Mouse (Mus musculus) adrenal gland, postnatal 14 days (tissue): ENCODE results near the gene Mst1. TPM values are rescaled to one million over a fixed set of nuclear protein-coding genes. Genes with fewer than 3 reads are reported as not detected.

Experiments
- DNase-seq: peaks from one replicate; pipeline ENCODE4 v3.0.0; 2021; ENCODE audit warnings: mixed read lengths
- total RNA-seq: library from RNA; stranded (reverse); gene quantifications from 2 replicates; pipeline ENCODE4 v1.2.3, GENCODE M21; 2021

Mst1 gene
- total RNA-seq, 1 experiment from 2014 or later = 20.2 TPM

DNA sequence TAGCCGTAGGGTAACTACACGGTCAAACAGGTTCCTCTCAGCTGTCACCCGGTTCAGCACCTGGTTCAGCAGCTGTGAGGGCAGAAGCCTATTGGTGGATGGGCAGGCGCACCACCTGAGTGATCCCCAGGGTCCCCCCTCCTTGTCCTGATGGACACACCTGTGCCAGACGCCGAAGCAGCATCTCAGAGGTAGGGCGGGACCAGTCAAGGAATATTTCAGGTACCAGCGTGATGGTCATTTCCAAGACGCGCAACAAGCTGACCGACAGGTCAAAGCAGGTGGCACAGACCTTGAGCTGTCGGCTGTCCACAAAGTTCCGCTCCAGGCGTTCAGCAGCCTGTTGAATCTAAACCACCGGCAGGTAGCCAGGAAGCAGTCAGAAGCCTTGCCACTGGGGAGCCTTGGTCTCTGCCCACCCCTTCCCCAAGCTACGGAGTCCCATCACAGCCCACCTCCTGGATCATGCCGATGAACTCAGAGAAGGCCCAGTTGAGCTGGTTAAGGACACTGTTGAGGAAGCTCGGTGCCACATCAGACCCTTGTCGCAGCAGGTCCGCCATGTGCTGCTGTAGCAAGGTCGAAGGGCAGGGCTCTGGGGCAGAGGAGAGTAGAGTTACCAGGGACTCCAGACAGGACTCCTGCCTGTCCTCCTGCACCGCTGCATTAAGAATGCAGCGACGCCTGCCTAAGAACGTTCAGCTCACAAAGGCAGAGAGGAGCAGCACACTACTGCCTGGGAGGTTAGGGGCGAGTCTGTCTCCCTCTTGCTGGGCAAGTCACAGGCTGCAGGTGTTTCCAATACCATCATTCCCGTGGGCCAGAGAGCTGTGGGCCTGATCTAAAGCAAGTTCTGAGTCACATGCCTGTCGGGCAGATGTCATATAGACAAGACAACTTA lies 23.6 kb upstream of the Mst1 start:
- DNase-seq = peak; percentile 29

DNA sequence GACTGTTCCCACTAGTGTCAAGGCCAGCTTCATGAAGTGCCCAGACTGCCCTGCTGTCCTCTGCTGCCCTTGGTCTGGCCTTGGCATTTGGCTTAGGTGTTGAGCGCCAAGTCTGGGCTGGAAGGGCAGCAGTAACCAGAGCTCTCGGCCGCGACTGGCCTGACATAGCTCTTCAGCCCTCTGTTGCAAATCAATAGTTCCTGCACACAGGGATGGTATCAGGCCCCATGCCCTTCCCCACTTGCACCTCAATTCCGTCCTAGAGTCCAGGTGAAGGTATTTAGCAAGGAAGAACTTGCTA lies 23.0 kb upstream of the Mst1 start:
- DNase-seq = peak; percentile 75

- peak; percentile 9 for DNase-seq
Observed at GRCm38 (mm10) chr9:108058291-108058690, 21.9 kb upstream of the Mst1 start.

DNA sequence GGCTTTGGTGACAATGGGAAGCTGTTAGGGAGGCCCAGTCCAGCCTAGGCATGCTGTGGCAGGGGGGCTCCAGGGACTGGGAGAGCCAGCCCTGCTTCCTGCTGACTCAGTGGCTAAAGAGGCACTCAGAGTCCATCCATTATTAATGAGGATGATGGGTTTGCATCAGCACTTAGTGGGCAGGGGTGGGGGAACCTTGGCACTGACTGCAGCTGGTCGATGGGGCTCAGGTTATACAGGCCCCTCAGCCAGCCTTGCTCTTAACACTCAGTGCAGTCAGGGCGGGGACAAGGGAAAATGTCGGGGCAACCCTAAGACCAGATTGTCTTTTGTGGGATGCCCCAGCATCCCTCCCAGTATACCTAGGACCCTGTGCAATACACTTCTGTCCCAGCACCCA lies 18.1 kb upstream of the Mst1 start:
- DNase-seq = no peak

DNA sequence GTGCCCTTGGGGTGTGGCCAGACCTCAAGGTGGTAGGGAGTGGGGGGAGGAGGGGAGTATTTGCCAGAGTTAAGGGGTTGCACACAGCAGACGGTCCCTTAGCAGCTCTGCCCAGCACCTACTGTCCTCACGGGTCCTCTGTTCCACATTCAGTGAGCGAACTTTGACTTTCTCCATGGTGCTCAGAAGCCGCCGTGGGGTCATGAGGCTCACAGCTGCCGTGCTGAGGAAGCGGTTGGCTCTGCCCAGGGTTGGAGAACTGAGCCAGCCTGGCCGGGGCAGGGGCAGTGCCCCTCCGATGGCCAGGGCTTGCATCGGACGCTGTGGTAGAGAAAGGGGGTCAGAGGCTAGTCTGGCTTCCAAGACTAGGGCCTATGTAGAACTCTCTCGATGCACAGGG lies 16.9 kb upstream of the Mst1 start:
- no peak for DNase-seq

DNA sequence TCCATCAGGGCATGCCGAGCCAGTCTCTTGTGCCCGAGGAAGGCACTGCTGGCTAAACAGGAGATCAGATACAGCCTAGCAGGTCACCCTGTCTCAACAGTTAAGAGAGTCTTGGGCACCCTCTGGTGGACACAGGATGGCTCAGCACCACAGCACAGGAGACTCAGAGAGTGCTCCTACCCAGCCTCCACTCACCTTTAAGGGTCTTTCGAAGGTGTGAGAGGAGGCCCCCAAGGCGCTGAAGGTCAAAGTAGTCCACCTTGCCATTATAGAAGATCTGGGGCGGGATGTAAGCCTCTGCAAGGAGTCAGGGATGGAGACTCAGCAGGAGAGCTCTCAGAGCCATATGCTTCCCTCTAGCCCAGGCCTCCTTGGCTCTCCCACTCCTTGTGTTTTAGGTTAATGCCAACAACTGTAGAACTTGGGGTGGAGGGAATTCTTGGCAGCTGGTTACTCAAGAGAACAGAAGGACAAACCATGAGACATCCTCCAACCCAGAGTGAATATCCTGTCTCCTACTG lies 14.7 kb upstream of the Mst1 start:
- DNase-seq = peak; percentile 82

DNA sequence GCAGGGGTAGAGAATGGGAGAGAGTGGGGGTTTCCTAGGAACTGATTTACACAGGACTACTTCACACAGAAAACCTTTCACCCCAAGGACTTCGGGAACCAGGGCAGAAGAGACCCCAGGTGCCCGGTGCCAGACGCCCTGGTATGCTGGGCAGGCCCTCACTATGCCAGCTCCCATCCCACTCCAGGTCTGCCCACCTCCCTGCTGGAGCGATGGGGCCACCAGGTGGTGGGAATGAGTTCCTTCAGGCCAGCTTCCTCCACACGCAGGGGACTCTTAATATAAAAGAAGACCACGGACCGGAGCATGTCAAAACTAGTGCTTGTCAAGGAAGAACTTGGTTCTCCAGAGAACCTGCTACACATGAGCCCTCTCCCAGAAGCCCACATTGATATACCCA lies 13.0 kb upstream of the Mst1 start:
- no peak for DNase-seq

- peak; percentile 89 for DNase-seq
Observed at GRCm38 (mm10) chr9:108067900-108068299, 12.3 kb upstream of the Mst1 start.

GRCm38 (mm10) chr9:108069007-108069406 lies 11.2 kb upstream of the Mst1 start:
- DNase-seq = no peak

DNA sequence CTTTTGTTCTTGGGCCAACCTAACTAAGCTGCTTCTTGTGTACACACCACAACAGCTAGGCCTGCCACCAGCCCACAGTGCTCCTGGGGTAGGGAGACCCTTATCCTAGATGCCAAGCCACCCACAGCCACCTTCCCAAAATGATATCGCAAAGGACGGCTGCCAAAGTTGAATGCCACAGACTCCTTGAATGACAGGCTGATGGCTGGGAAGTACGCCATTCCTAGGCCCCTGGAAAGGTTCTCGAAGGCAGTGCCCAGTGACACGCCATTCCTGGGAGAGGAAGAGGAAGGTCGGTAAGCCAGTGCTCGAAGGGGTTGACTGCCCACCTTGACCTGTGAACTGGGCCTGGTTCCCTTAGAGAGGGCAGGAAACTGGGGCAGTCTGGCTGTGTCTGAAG lies 10.7 kb upstream of the Mst1 start:
- DNase-seq = no peak

DNA sequence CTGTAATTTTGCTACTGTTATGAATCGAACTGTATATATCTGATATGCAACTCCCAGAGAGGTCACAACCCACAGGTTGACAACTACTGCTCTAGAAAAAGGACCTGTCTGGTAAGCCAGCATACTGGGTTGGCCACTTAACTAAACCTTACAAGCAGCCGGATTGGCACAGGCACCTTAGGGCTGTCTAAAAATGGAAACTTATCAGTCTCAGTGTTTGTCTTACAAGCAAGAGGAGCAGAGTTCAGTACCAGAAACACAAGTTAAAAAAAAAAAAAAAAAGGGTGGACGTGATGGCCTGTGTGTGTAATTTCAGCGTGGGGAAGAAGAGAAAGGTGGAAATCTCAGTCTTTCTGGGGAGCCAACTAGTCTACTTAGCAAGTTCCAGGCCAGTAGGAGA lies 8.4 kb upstream of the Mst1 start:
- DNase-seq = no peak

DNA sequence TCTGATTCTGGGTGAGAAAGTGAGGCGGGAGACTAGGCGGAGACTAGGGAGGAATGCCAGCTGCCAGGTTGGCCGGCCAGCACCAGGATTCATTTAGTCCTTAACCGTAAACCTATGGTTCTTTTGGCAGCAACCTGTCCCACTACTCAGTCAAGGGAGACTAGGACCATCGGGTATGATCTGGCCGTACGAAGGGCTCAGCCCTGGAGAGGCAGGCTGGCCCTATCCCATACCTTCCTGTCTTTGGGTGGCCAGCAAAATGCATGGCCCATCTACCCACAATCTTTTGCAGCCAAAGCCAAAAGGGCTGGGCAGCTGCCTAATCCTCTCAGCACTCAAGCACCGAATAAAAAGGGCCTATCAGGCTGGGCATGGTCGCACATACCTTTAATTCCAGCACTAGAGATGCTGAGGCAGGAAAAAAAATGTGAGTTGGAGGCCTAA lies 7.7 kb upstream of the Mst1 start:
- no peak for DNase-seq

DNA sequence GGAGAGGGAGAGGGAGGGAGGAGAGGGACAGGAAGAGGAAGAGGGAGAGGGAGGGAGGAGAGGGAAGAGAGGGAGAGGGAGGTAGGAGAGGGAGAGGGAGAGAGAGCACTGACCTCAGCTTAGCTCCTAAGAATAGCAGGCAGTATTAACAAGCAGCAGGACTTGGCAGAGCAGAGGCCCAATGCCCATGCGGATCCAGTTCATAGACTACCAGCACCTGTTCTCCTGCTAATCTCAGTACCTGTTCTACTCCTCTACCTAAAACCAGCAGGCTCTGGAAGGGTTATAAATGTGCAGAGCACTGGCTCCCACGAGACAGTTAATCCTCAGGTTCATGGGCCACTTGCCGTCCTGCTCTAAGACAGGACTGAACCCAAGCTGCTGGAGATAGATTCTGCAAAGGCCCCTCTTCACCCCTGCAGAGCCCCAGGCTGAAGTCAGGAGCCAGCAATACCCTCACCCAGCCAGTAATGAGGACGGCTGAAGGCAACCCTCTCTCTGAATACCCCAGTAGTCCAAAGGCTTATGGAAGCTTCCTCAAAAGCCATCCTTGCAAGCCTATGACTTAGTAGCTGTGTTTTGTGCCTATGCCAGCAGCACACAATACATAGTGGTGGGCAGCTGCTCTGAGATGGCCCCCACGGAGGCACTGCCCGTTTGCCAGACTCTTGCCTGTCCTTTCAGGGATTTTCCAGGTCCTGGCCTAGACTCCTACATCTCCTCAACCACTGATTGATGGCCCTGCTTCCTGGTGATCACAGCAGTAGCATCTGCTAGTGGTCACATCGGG lies 6.9 kb upstream of the Mst1 start:
- DNase-seq = no peak

- no peak for DNase-seq
Observed at GRCm38 (mm10) chr9:108082549-108082948, 2.3 kb downstream of the Mst1 start.

DNA sequence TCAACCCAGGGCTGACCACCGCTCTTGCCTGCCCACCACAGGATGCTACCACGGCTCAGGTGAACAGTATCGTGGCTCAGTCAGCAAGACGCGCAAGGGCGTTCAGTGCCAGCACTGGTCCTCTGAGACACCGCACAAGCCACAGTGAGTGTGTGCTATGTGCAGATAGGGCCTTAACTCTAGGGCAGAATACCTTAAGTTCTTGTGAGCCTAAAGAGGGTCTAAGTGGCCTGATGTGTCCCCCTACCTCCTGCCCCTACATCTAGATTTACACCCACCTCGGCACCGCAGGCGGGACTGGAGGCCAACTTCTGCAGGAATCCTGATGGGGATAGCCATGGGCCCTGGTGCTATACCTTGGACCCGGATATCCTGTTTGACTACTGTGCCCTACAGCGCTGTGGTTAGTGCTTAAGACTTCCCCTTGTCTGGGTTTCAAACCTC lies 2.8 kb downstream of the Mst1 start, which contains the start of gene Rnf123:
Rnf123 (minus strand) TSS at position 359 of the 444 bp plus-strand sequence.
- DNase-seq = no peak

GRCm38 (mm10) chr9:108083561-108083960 lies 3.3 kb downstream of the Mst1 start:
- DNase-seq = no peak

DNA sequence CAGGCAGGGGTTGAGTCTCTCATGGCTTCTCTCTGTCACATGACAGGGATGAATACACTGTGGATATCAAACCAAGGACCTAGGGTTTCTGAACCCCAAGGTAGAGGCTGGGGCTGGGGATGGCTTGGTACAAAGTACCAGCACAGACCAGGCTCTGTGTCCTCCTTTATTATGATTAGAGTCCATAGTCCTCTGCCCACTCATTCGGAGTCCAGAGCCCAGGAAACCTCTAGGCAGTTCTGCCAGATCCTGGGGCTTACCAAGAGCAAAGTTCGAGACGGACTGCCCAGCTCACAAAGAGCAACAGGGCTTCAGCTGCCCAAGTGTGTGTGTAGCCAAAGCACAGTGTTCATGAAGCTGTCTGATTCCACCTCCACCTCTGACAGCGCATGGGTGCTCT lies 5.0 kb downstream of the Mst1 start:
- DNase-seq = no peak

- no peak for DNase-seq
Observed at GRCm38 (mm10) chr9:108090611-108091120, 10.4 kb downstream of the Mst1 start.

- DNase-seq = no peak
Observed at GRCm38 (mm10) chr9:108093586-108093985, 13.3 kb downstream of the Mst1 start.

GRCm38 (mm10) chr9:108094184-108094941 lies 14.1 kb downstream of the Mst1 start, which contains the start of gene Apeh:
Gene Apeh, minus strand, starts transcription at chr9:108094606.
- DNase-seq = peak; percentile 98

DNA sequence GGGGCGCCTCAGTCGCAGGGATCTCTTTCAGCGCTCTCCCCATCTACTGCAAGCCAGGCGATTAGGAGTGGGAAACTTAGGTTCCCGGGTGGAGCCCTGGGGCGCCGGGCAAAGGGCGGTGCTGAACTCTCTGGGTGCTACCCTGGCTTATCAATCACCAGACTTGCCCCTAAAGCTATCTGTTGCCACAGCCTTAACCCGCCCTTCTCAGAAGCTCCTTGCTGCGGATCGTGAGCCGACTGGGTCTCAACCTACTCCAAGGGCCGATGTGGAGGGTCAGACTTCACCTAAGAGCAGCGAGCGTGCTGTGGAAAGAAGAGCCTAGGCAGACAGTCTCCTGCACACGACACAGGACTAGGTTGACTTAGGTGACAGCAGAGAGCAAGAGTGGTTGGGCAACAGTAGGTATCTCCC lies 14.8 kb downstream of the Mst1 start:
- no peak for DNase-seq

DNA sequence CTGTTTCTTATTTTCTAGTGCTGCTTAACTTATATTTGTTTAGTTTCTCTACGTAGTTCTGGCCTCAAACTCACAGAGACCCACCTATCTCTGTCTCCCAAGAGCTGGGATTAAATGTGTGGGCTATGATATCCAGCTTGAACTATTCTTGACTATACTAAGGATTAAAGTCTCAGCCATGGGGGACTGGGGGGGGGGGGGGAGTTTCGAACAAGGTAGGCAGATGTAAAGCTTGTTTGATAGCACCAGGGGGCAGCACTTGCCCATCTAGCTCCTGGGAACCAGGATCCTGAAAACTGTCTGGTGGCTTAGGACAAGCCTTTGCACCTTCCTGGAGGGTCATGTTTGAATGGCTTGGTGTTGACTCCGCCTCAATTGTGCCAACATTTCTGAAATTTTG lies 15.3 kb downstream of the Mst1 start:
- peak; percentile 79 for DNase-seq
